Mouse (Mus musculus): ENCODE data around the gene Vmn1r93. TPM values are rescaled to one million over a fixed set of nuclear protein-coding genes. Genes with fewer than 3 reads are reported as not detected.
"Not testable (repeated sequence)": the region's sequence is repeated elsewhere in the genome, so short reads cannot be mapped to it uniquely, and the experiment has no call there.

The Vmn1r93 gene
- not detected in 2 replicates for polyA plus RNA-seq (2012)

DNA sequence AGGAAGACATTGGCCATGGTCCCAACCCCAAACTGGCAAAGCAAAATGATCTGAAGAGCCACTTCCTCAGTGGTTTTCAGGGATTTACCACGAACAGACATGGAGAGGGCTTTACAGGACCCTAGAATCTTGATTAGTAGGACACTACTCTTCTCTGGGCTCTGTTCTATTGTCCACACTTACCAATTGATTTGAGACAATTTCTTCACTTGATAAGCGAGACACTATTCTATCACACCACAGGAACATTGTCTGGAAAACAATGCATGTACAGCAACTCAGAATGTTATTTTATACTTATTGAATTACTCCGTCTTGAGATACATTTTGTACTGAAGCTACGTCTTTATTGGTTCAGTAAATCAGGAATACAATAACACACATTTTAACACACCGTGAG lies at the start of gene Vmn1r93:
Gene Vmn1r93 (minus strand): TSS at position 101 of the 400 bp plus-strand sequence.
- TF ChIP-seq GATA1 (IDR thresholded peaks at IDR 0.05; ENCODE audit: low read length), result not testable (repeated sequence)

DNA sequence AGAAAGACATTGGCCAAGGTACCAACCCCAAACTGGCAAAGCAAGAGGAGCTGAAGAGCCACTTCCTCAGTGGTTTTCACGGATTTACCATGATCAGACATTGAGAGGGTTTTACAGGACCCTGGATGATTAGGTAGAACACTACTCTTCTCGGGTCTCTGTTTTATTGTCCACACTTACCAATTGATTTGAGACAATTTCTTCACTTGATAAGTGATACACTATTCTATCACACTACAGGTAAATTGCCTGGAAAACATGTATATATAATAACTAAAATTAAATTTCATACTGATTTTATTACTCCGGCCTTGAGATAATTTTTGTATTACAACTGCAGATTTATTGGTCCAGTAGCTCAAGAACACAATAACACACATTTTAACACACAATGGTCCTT lies 29.4 kb upstream of the Vmn1r93 start, which contains the start of gene Vmn1r94:
Gene Vmn1r94 (minus strand): TSS at position 101 of the 400 bp plus-strand sequence.
- TF ChIP-seq GATA1 (IDR thresholded peaks at IDR 0.05; ENCODE audit: low read length), result not testable (repeated sequence)

DNA sequence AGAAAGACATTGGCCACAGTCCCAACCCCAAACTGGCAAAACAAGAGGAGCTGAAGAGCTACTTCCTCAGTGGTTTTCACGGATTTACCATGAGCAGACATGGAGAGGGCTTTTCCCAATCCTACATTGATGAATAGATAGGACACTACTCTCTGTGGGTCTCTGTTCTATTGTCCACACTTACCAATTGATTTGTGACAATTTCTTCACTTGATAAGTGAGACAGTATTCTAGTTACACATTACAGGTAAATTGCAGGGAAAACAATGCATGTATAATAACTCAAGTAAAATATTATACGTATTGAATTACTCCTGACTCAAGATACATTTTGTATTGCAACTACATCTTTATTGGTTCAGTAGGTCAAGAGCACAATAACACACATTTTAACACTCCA lies 16.4 kb downstream of the Vmn1r93 start, which contains the start of gene Gm16442:
Gene Gm16442 (minus strand): TSS at position 101 of the 400 bp plus-strand sequence.
- TF ChIP-seq GATA1 (IDR thresholded peaks at IDR 0.05; ENCODE audit: low read length), result not testable (repeated sequence)

DNA sequence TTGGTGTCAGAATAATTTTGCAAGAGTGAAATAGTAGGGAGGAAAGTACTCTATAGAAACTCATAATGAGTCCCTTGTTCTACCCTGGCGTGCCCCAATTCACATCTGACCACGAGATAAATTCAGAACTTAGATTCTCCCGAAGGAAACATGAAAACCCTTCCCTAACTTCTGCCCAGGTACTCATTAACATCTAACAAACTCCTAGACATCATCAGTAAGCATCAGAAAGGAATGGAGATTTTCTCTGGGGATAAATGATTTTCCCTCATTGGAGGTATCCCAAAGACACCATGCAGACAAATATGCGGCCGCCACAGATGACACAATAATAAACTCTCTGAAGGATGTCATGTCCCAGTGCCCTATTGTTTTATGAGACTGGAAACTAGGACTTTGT lies 39.5 kb downstream of the Vmn1r93 start, which contains the start of gene Vmn1r91:
Gene Vmn1r91 (plus strand): TSS at position 301 of the 400 bp plus-strand sequence.
- TF ChIP-seq GATA1 (IDR thresholded peaks at IDR 0.05; ENCODE audit: low read length), result not testable (repeated sequence)

Other genes starting within 250 kb of the Vmn1r93 start
- not detected in 2 replicates for gene Pvr, start 217.9 kb downstream of the Vmn1r93 start, polyA plus RNA-seq (2012)
- not detected in 2 replicates for gene Igsf23, start 188.3 kb downstream of the Vmn1r93 start, polyA plus RNA-seq (2012)
- not detected in 2 replicates for gene Ceacam20, start 173.7 kb downstream of the Vmn1r93 start, polyA plus RNA-seq (2012)
- gene Nlrp9b, start 147.6 kb downstream of the Vmn1r93 start, polyA plus RNA-seq (2012), result not detected in 2 replicates
- gene Vmn1r91, start 39.4 kb downstream of the Vmn1r93 start, polyA plus RNA-seq (2012), result not detected in 2 replicates
- not detected in 2 replicates for gene Gm16442, start 16.5 kb downstream of the Vmn1r93 start, polyA plus RNA-seq (2012)
- gene Vmn1r94, start 29.3 kb upstream of the Vmn1r93 start, polyA plus RNA-seq (2012), result not detected in 2 replicates
- gene Vmn1r95, start 54.6 kb upstream of the Vmn1r93 start, polyA plus RNA-seq (2012), result not detected in 2 replicates
- not detected in 2 replicates for gene Gm6164, start 66.5 kb upstream of the Vmn1r93 start, polyA plus RNA-seq (2012)
- not detected in 2 replicates for gene Gm4498, start 94.7 kb upstream of the Vmn1r93 start, polyA plus RNA-seq (2012)
- not detected in 2 replicates for gene Gm5890, start 123.7 kb upstream of the Vmn1r93 start, polyA plus RNA-seq (2012)
- not detected in 2 replicates for gene Gm4133, start 195.0 kb upstream of the Vmn1r93 start, polyA plus RNA-seq (2012)
- not detected in 2 replicates for gene Gm5728, start 236.3 kb upstream of the Vmn1r93 start, polyA plus RNA-seq (2012)

Data from G1E-ER4 (cell line).